Mouse (Mus musculus) erythroblast, embryonic 14.5 days (primary cell): Measurements from ENCODE around the gene Bmt2.

Source experiments
- GATA1 ChIP-seq: IDR thresholded peaks from 2 replicates; pipeline ENCODE4 v1.6.1; 2012; ENCODE audit warnings: low read length, inconsistent platforms, mixed read lengths
- TAL1 ChIP-seq: IDR thresholded peaks from 3 replicates; pipeline ENCODE4 v1.6.1; 2012; ENCODE audit warnings: low read length, inconsistent platforms, mixed read lengths

- no peak for TF ChIP-seq GATA1
- no peak for TF ChIP-seq TAL1
Measured at GRCm38 (mm10) chr6:13601587-13601986, 76.2 kb downstream of the Bmt2 start.
